Mouse (Mus musculus) embryonic facial prominence, embryonic 13.5 days (tissue): ENCODE data around the gene Insl3. TPM values are rescaled to one million over a fixed set of nuclear protein-coding genes. Genes with fewer than 3 reads are reported as not detected.
A peak's percentile ranks its signal among the peaks of the same experiment; 100 is the strongest.

Experiments used
- ATAC-seq: fragments of 200-750 bp; cut with Nextera tagmentation; 2 replicates; pipeline ENCODE4 v1.8.0; 2017; ENCODE audit warnings: low read depth; ENCODE audit not compliant: insufficient number of reproducible peaks, insufficient read depth, low FRiP score, low TSS enrichment
- H3K27ac ChIP-seq: fragments of 300-500 bp; sonication (generic); 2 replicates; pipeline ENCODE4 v1.5.1; 2015; ENCODE audit warnings: moderate library complexity, mild to moderate bottlenecking, inconsistent platforms
- H3K27me3 ChIP-seq: fragments of 300-500 bp; sonication (generic); 2 replicates; pipeline ENCODE4 v1.6.1; 2015; ENCODE audit warnings: mild to moderate bottlenecking, inconsistent platforms
- H3K36me3 ChIP-seq: fragments of 300-500 bp; sonication (generic); 2 replicates; pipeline ENCODE4 v1.6.1; 2015; ENCODE audit warnings: mild to moderate bottlenecking, inconsistent platforms
- H3K4me1 ChIP-seq: fragments of 300-500 bp; sonication (generic); 2 replicates; pipeline ENCODE4 v1.6.1; 2015; ENCODE audit warnings: inconsistent platforms
- H3K4me2 ChIP-seq: fragments of 300-500 bp; sonication (generic); 2 replicates; pipeline ENCODE4 v1.6.1; 2015; ENCODE audit warnings: moderate library complexity, mild to moderate bottlenecking, inconsistent platforms
- H3K4me3 ChIP-seq: fragments of 300-500 bp; sonication (generic); 2 replicates; pipeline ENCODE4 v1.5.1; 2015; ENCODE audit warnings: mild to moderate bottlenecking, inconsistent platforms
- H3K9ac ChIP-seq: fragments of 300-500 bp; sonication (generic); 2 replicates; pipeline ENCODE4 v1.6.1; 2015; ENCODE audit warnings: mild to moderate bottlenecking, inconsistent platforms
- H3K9me3 ChIP-seq: fragments of 300-500 bp; sonication (generic); 2 replicates; pipeline ENCODE4 v1.6.1; 2016; ENCODE audit warnings: inconsistent platforms
- WGBS: fragments of 180-500 bp; shearing (Covaris S2); methylation state at CpG from one replicate; pipeline ENCODE4 v1.1.7; 2015; ENCODE audit warnings: mixed read lengths; 5-methylcytosine and 5-hydroxymethylcytosine counted together
- polyA plus RNA-seq: library from polyadenylated mRNA; unstranded; fragments of >200 nt; fragmentation: Nextera tagmentation; extraction: Ambion mirVana; gene quantifications from 2 replicates; pipeline ENCODE4 v1.2.1, GENCODE M21; 2015

Gene Insl3
- polyA plus RNA-seq, 1 experiment from 2014 or later: 0.89 TPM

DNA sequence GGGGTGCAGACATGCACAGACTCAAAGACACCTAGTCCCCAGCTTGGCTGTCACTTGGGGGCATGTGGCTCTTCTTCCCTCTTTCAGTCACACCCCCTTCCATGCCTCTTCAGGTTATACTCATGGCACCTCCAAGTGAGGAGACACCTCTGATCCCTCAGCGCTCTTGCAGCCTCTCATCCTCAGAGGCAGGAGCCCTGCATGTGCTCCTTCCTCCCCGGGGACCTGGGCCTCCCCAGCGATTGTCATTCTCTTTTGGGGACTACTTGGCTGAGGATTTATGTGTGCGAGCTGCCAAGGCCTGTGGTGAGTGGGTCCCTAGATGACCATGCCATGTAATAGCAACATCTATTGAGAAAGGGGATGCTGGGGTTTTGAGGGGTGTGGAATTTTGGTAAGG is 10.8 kb upstream of the Insl3 start:
- H3K27ac ChIP-seq: no peak overlapping the region
- H3K9ac ChIP-seq: no peak overlapping the region
- no peaks in the 10 kb centered on the region for H3K9me3 ChIP-seq
- peaks cover 29% of the 10 kb centered on the region for H3K4me1 ChIP-seq
- no peak overlapping the region for H3K4me2 ChIP-seq
- ATAC-seq: no peak
- no peaks in the 10 kb centered on the region for H3K36me3 ChIP-seq
- peaks cover 79% of the 10 kb centered on the region for H3K27me3 ChIP-seq
- no peak overlapping the region for H3K4me3 ChIP-seq
- 61% methylated on average over 4 of the region's 4 CpGs for WGBS

DNA sequence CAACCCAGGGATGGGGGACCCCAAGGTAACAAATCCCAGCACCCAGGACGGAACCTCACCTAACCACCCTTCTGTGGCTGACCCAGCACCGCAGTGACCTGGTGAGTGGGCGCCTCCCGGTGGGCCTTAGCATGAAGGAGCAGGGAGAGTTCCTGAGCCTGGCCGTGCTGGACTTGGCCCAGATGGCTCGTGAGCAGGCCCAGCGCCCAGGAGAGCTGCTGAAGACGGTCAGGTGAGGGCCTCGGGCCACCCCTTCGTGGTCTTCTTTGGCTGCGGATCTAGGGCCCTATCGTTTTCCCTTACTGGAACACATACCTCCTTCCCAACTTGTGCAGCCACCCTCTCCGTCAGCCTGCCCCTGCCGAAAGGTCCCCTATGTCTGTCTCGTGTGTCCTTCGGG is 9.9 kb upstream of the Insl3 start:
- peak overlapping the region; percentile 44 for H3K9ac ChIP-seq
- 14% methylated on average over 16 of the region's 16 CpGs for WGBS
- H3K27me3 ChIP-seq: peaks cover 88% of the 10 kb centered on the region
- H3K4me2 ChIP-seq: peak overlapping the region; percentile 56
- H3K36me3 ChIP-seq: no peaks in the 10 kb centered on the region
- no peak for ATAC-seq
- H3K27ac ChIP-seq: no peak overlapping the region
- H3K4me1 ChIP-seq: peaks cover 29% of the 10 kb centered on the region
- peak overlapping the region; percentile 31 for H3K4me3 ChIP-seq
- no peaks in the 10 kb centered on the region for H3K9me3 ChIP-seq

DNA sequence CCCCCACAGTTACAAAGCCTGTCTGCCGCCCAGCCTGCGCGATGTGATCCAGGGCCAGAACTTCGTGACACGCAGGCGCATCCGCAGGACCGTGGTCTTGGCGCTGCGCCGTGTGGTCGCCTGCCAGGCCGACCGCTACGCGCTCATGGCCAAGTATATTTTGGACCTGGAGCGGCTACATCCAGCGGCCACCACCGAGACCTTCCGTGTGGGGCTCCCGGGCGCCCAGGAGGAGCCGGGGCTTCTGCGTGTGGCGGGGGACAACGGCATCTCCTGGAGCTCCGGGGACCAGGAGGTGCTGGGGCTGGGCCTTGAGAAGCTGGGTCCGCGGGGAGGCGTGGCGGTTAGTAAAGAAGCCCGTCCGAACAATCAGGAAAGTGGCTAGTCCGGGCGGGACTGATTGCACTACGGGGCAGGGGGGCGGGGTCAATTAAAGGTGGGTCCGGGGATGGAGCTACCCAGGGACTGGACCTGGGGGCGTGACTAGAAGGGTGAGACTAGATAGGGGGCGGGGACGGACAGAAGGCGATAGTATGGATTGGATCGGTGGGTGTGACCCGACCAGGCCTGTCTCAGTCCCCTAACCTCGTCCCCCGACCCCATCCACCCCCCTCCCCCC is 9.4 kb upstream of the Insl3 start:
- H3K4me3 ChIP-seq: peak overlapping the region; percentile 31
- H3K9me3 ChIP-seq: no peaks in the 10 kb centered on the region
- WGBS: 2% methylated on average over 46 of the region's 46 CpGs
- H3K4me1 ChIP-seq: peaks cover 29% of the 10 kb centered on the region
- peak overlapping the region; percentile 44 for H3K9ac ChIP-seq
- H3K4me2 ChIP-seq: peak overlapping the region; percentile 56
- ATAC-seq: no peak
- peaks cover 93% of the 10 kb centered on the region for H3K27me3 ChIP-seq
- no peak overlapping the region for H3K27ac ChIP-seq
- H3K36me3 ChIP-seq: no peaks in the 10 kb centered on the region

DNA sequence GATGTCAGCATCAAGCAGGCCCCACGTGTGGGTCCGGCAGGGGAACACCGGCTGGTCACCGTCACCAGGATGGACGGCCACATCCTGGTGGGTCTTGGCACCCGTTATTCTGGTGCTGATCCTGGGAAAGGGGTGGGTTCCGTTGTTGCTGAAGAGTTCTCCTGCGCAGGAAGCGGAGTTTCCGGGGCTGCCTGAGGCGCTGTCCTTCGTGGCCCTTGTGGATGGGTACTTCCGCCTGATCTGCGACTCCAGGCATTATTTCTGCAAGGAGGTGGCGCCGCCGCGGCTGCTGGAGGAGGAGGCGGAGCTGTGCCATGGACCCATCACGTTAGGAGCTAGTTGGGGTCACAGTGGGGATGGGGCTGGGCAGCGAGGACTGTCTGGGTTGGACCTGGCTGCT is 8.5 kb upstream of the Insl3 start:
- Histone ChIP-seq H3K27me3 (peaks cover 97% of the 10 kb centered on the region), H3K4me3 (0 out of 2 replicates have a peak overlapping the region, but pooled peaks have one; percentile 31), H3K9me3 (no peaks in the 10 kb centered on the region), H3K27ac (no peak overlapping the region), H3K9ac (peak overlapping the region; percentile 37; the same call in 1 of the 2 replicates), H3K36me3 (no peaks in the 10 kb centered on the region), H3K4me1 (peaks cover 29% of the 10 kb centered on the region), H3K4me2 (peak overlapping the region; percentile 9; the same call in 1 of the 2 replicates)
- ATAC-seq: no peak
- 4% methylated on average over 21 of the region's 21 CpGs for WGBS

DNA sequence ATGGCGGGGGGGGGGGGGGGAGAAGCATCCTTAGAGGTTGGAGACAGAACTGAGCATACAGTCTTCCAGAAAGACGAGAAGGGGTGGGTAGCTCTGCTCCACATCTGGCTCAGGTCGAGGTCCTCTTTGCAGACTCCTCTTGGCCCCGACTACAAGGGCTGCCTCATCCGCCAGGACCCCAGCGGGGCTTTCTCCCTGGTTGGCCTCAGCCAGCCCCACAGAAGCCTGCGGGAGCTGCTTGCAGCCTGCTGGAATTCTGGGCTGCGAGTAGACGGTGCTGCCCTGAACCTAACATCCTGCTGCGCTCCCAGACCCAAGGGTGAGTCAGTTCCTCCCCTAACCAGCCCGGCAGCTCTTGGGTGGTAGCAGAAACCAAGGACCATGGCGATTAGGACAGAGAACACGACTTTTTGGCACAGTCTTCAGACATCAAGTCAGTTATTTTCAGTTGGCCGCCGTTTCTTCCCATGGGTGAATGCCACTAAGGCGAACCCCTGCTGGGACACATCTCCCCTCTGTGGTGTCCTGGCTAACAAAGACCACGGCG is 7.6 kb upstream of the Insl3 start:
- no peaks in the 10 kb centered on the region for H3K36me3 ChIP-seq
- H3K4me2 ChIP-seq: no peak overlapping the region
- ATAC-seq: no peak
- no peak overlapping the region for H3K27ac ChIP-seq
- H3K9me3 ChIP-seq: no peaks in the 10 kb centered on the region
- peaks cover 98% of the 10 kb centered on the region for H3K27me3 ChIP-seq
- peaks cover 35% of the 10 kb centered on the region for H3K4me1 ChIP-seq
- H3K4me3 ChIP-seq: no peak overlapping the region
- no peak overlapping the region for H3K9ac ChIP-seq
- WGBS: 2% methylated on average over 18 of the region's 18 CpGs

DNA sequence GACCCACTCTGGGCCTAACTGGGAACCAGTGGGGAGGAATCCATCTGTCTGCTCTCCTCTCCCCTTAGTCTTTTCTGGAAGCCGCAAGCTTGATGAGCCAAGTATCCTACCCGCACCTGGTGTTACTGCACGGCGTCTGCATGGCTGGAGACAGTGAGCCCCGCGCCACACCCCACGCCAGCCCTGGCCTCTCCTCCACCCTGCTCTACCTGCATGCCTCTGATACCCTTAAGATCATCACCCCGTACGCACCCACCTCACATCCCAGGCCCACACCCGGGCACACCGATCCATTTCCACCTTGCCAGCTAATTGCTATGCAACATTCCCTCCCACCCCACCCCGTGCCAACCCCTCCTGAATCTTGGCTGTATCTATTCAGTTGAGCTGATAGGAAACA is 6.2 kb upstream of the Insl3 start:
- no peak overlapping the region for H3K27ac ChIP-seq
- no peak overlapping the region for H3K4me2 ChIP-seq
- H3K36me3 ChIP-seq: no peaks in the 10 kb centered on the region
- no peak for ATAC-seq
- H3K4me1 ChIP-seq: peaks cover 39% of the 10 kb centered on the region
- no peak overlapping the region for H3K4me3 ChIP-seq
- no peaks in the 10 kb centered on the region for H3K9me3 ChIP-seq
- H3K9ac ChIP-seq: no peak overlapping the region
- 48% methylated on average over 12 of the region's 12 CpGs for WGBS
- peaks cover 100% of the 10 kb centered on the region for H3K27me3 ChIP-seq

DNA sequence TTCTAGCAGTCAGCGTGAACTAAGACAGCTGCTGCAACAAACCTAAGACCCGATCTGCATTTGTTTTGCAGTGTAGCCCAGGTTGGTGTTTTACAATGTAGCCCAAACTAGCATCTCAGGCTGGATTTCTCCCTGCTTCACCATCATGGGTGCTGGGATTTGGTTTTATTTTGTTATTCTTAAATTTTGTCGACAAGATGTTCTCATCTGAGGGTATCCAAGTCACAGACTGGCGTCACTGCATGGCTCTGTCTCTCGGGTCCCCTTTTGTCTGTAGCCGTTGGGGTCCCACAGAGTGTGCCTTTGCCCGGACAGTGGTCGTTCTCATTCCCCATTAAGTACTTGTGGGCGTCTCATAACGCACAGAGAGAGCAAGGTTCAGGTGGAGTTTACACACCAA is 4.3 kb upstream of the Insl3 start:
- Histone ChIP-seq H3K36me3 (no peaks in the 10 kb centered on the region), H3K9me3 (no peaks in the 10 kb centered on the region), H3K4me1 (peaks cover 39% of the 10 kb centered on the region), H3K27ac (no peak overlapping the region), H3K4me3 (no peak overlapping the region), H3K27me3 (peaks cover 100% of the 10 kb centered on the region), H3K4me2 (no peak overlapping the region), H3K9ac (no peak overlapping the region)
- 16% methylated on average over 10 of the region's 10 CpGs for WGBS
- no peak for ATAC-seq

DNA sequence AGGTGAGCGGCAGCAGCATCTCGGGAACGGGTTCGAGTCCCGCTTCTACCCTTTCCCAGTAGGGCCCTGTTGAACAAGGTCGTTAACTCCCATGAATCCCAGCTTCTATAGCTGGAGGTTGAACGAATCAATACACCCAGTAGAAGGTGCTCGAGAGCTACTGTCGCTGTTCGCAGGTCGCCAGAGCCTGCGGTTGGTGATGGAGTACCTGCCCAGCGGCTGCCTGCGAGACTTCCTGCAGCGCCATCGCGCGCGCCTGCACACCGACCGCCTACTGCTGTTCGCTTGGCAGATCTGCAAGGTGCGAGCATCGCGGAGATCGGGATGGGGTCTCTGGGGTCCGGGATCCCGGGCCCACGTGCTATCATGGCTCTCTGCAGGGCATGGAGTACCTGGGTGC is 3.4 kb upstream of the Insl3 start:
- ATAC-seq: no peak
- Histone ChIP-seq H3K27me3 (peaks cover 100% of the 10 kb centered on the region), H3K9me3 (0 out of 2 replicates have a peak, but pooled peaks cover 2% of the 10 kb centered on the region), H3K36me3 (no peaks in the 10 kb centered on the region), H3K9ac (0 out of 2 replicates have a peak overlapping the region, but pooled peaks have one; percentile 28), H3K27ac (no peak overlapping the region), H3K4me2 (peak overlapping the region; percentile 56), H3K4me3 (peak overlapping the region; percentile 32), H3K4me1 (peaks cover 33% of the 10 kb centered on the region)
- 5% methylated on average over 29 of the region's 29 CpGs for WGBS

DNA sequence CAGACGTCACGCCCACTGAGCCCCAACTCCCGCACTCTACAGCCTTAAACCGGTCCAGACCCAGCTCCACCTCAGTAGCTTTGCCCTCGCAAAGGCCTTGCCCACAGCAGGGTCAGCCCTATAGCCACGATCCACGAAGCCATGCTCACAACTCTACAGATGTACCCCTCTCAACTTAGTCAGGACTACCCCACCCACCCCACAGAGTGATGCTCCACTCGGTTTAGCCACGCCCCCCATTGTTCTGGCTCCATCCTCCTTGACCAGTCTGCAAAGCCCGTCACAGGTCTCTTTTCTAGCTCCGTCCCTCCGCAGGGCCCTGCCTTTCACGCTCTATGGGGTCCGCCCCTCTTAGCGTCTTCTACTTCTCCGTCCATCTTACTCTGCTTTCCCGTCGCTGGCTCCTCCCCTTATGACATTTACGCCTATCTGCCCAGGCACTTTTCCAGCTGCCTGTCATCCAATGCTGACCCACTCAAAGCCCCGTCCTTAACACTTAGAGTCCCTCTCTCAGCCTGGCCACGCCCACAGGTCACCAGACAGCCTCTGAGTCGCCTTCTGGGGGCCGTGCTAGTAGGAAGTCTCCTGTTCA is 2.8 kb upstream of the Insl3 start:
- peaks cover 100% of the 10 kb centered on the region for H3K27me3 ChIP-seq
- peak overlapping the region; percentile 32 for H3K4me3 ChIP-seq
- peak overlapping the region; percentile 56 for H3K4me2 ChIP-seq
- 2% methylated on average over 23 of the region's 23 CpGs for WGBS
- H3K4me1 ChIP-seq: peaks cover 29% of the 10 kb centered on the region
- no peak overlapping the region for H3K27ac ChIP-seq
- H3K9ac ChIP-seq: no peak overlapping the region
- peak; percentile 33; the same call in 1 of the 2 replicates for ATAC-seq
- H3K36me3 ChIP-seq: no peaks in the 10 kb centered on the region
- H3K9me3 ChIP-seq: 0 out of 2 replicates have a peak, but pooled peaks cover 2% of the 10 kb centered on the region

DNA sequence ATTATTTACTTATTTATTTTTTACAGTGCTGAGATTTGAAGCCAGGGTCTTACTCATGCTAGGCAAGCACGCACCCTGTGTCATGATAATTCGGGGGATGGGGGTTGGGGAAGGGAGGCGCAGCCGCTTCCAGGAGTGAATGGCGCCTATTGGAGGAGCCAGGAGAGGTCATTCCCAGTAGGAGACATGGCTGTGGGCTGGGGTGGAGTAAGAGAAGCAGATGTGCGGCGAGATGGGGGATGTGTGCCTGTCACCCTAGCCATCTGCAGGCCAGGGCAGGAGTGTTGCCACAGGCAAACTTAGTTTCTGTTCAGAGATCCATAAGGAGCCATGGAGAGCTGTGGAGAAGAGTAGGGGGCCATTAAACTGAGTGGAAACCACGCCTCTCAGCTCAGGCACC is 1.4 kb upstream of the Insl3 start:
- Histone ChIP-seq H3K36me3 (no peaks in the 10 kb centered on the region), H3K27me3 (peaks cover 100% of the 10 kb centered on the region), H3K4me1 (peaks cover 27% of the 10 kb centered on the region), H3K4me2 (no peak overlapping the region), H3K27ac (no peak overlapping the region), H3K9ac (no peak overlapping the region), H3K4me3 (no peak overlapping the region), H3K9me3 (0 out of 2 replicates have a peak, but pooled peaks cover 2% of the 10 kb centered on the region)
- ATAC-seq: no peak
- WGBS: under 1% methylated on average over 8 of the region's 8 CpGs

DNA sequence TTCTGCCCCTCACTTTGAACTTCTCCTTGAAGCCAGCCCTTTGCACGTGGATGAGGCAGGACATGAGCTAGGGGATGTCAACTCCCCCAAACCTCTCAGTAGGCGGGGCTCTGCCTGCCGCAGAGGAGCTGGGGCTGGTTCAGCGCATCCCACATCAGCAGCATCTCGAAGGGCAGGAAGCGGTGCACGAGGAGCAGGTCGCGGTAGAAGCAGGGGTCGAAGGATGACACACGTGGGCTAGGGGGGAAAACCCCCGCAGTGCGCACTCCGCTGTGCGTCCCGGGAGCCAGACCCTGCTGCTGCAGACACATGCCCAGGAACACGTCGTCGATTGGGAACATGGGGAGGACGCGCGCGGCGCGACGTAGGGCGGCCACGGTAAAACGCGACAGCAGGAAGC is 3.5 kb downstream of the Insl3 start:
- ATAC-seq: no peak
- Histone ChIP-seq H3K4me1 (peaks cover 26% of the 10 kb centered on the region), H3K4me2 (peak overlapping the region; percentile 50), H3K9ac (no peak overlapping the region), H3K36me3 (no peaks in the 10 kb centered on the region), H3K4me3 (peak overlapping the region; percentile 10; the same call in 1 of the 2 replicates), H3K27me3 (peaks cover 98% of the 10 kb centered on the region), H3K27ac (no peak overlapping the region), H3K9me3 (0 out of 2 replicates have a peak, but pooled peaks cover 2% of the 10 kb centered on the region)
- 4% methylated on average over 30 of the region's 30 CpGs for WGBS
